Mouse (Mus musculus) midbrain, embryonic 11.5 days (tissue): Measurements from ENCODE around the gene Tcf12. TPM values are rescaled to one million over a fixed set of nuclear protein-coding genes. Genes with fewer than 3 reads are reported as not detected.

Experiments used
- ATAC-seq: fragments of 200-750 bp; cut with Nextera tagmentation; 2 replicates; pipeline ENCODE4 v1.8.0; 2017; ENCODE audit warnings: moderate TSS enrichment, moderate library complexity; ENCODE audit not compliant: low FRiP score
- DNase-seq: peaks from one replicate; pipeline ENCODE4 v3.0.0; 2015; ENCODE audit warnings: low spot score; ENCODE audit errors: missing footprints
- H3K27ac ChIP-seq: fragments of 300-500 bp; sonication (generic); 2 replicates; pipeline ENCODE4 v1.5.1; 2014; ENCODE audit warnings: low read depth, low read length
- H3K27me3 ChIP-seq: fragments of 300-500 bp; sonication (generic); 2 replicates; pipeline ENCODE4 v1.6.1; 2014; ENCODE audit warnings: mild to moderate bottlenecking, low read length, moderate library complexity, mixed read lengths; ENCODE audit not compliant: control insufficient read depth, insufficient read depth
- H3K36me3 ChIP-seq: fragments of 300-500 bp; sonication (generic); 2 replicates; pipeline ENCODE4 v1.6.1; 2014; ENCODE audit warnings: mild to moderate bottlenecking, low read length, moderate library complexity, mixed read lengths; ENCODE audit not compliant: control insufficient read depth, insufficient read depth
- H3K4me1 ChIP-seq: fragments of 300-500 bp; sonication (generic); 2 replicates; pipeline ENCODE4 v1.6.1; 2014; ENCODE audit warnings: low read length; ENCODE audit not compliant: control insufficient read depth, insufficient read depth
- H3K4me2 ChIP-seq: fragments of 300-500 bp; sonication (generic); 2 replicates; pipeline ENCODE4 v1.6.1; 2014; ENCODE audit warnings: mild to moderate bottlenecking, moderate library complexity
- H3K4me3 ChIP-seq: fragments of 300-500 bp; sonication (generic); 2 replicates; pipeline ENCODE4 v1.5.1; 2014; ENCODE audit warnings: low read depth, low read length
- H3K9ac ChIP-seq: fragments of 300-500 bp; sonication (generic); 2 replicates; pipeline ENCODE4 v1.6.1; 2014; ENCODE audit warnings: low read length
- H3K9me3 ChIP-seq: fragments of 300-500 bp; sonication (generic); 2 replicates; pipeline ENCODE4 v1.6.1; 2016; ENCODE audit warnings: low read length; ENCODE audit not compliant: control insufficient read depth
- WGBS: fragments of 180-500 bp; shearing (Covaris S2); extraction: QIAGEN DNeasy Blood & Tissue Kit; methylation state at CpG from one replicate; pipeline ENCODE4 v1.1.7; 2014; 5-methylcytosine and 5-hydroxymethylcytosine counted together
- polyA plus RNA-seq: library from polyadenylated mRNA; unstranded; fragments of >200 nt; fragmentation: Nextera tagmentation; extraction: Ambion mirVana; gene quantifications from 2 replicates; pipeline ENCODE4 v1.2.1, GENCODE M21; 2014

The Tcf12 gene
- polyA plus RNA-seq, 1 experiment from 2014 or later = 211 TPM

DNA sequence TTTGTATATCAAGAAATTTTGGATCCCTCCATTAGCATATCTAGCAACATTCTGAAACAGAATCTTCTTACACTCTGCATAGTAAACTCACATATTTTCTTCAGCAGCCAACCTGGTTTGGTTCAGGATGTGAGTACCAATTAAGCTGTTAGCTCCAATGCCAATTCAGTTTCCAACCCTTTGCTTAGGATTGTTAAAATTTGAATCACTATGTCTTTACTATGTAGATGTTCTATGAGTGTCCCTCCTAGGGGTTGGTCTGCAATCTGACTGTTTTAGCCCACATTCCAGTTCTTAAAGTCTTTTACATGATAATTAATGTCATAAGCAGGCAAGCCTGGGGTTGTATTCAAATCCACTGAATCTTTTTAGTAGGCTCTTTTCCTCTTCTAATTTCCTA, 71.5 kb downstream of the Tcf12 start:
- ATAC-seq (no peak), DNase-seq (no peak)
- no peak overlapping the region for H3K9ac ChIP-seq

DNA sequence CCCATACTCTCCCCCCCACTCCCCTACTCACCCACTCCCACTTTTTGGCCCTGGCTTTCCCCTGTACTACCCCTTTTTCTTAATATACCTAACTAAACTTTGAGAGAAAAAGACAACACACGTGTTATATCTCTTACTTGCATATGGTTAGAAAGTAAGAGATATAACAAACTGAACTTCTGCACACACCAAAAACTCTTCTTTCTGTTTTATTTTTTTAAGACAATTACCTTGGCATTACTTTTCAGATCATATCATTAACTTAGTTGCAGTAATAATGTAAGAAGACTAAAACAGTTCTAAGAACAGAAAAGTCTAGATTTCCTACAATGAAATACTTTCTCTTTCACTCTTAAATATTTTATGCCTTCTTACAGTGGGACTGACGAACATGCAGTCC, 72.3 kb downstream of the Tcf12 start:
- 92% methylated on average over 2 of the region's 2 CpGs for WGBS
- H3K36me3 ChIP-seq = no peaks in the 10 kb centered on the region
- no peak overlapping the region for H3K9ac ChIP-seq
- no peak overlapping the region for H3K27ac ChIP-seq
- no peak for ATAC-seq
- no peak for DNase-seq
- H3K27me3 ChIP-seq = no peaks in the 10 kb centered on the region
- H3K9me3 ChIP-seq = no peaks in the 10 kb centered on the region
- H3K4me3 ChIP-seq = no peak overlapping the region
- H3K4me1 ChIP-seq = peaks cover 8% of the 10 kb centered on the region; the same call in 1 of the 2 replicates
- no peak overlapping the region for H3K4me2 ChIP-seq

More for the DNA sequence above, 71.5 kb downstream of the Tcf12 start:
- Histone ChIP-seq H3K27ac (no peak overlapping the region), H3K36me3 (no peaks in the 10 kb centered on the region), H3K4me3 (no peak overlapping the region), H3K27me3 (no peaks in the 10 kb centered on the region), H3K4me1 (peaks cover 8% of the 10 kb centered on the region; the same call in 1 of the 2 replicates), H3K4me2 (no peak overlapping the region), H3K9me3 (no peaks in the 10 kb centered on the region)

DNA sequence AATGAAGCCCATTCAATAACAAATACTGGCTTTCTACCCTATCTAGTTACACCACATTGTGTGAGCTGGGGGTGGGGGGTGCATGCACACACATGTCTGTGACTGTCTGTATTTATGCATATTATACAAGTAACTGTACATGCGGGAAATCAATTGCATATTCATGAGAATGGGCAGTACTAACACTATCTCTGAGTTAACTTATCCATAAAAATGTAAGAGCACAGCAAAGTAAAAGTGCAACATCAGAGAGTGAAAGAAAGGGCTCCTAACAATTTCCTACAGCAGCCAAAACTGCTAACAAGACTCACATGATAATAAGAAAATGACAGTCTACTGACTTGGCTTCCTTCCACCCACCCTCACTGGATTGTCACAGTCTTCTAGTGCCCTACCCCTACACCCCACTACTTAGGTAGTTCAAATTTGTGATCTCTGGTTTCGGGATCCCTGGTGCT, 74.6 kb downstream of the Tcf12 start:
- Histone ChIP-seq H3K27ac (no peak overlapping the region), H3K9ac (no peak overlapping the region), H3K9me3 (no peaks in the 10 kb centered on the region), H3K4me3 (no peak overlapping the region), H3K4me1 (peaks cover 8% of the 10 kb centered on the region; the same call in 1 of the 2 replicates), H3K27me3 (no peaks in the 10 kb centered on the region), H3K4me2 (no peak overlapping the region), H3K36me3 (no peaks in the 10 kb centered on the region)
- DNase-seq = no peak
- no peak for ATAC-seq
- 73% methylated on average over 2 of the region's 2 CpGs for WGBS

DNA sequence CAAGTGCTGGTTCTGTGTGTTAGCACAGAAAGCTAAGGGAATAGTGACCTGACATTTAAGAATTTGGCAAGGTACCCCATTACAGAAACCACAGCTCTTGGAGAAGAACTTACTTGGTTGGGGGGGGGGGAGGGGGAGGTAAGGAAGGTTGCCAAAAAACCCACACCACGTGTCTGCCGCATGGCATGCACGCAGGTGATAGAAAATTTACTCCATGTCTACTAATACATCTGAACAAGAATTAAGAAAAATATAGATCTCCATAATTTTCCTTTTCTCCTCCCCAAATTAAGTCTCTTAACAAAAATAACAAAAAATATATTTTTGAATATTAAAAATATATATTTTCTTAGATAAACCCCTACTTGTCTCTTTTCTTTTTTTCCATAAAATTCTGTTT, 75.4 kb downstream of the Tcf12 start:
- 88% methylated on average over 3 of the region's 3 CpGs for WGBS
- ATAC-seq = no peak
- H3K4me2 ChIP-seq = no peak overlapping the region

DNA sequence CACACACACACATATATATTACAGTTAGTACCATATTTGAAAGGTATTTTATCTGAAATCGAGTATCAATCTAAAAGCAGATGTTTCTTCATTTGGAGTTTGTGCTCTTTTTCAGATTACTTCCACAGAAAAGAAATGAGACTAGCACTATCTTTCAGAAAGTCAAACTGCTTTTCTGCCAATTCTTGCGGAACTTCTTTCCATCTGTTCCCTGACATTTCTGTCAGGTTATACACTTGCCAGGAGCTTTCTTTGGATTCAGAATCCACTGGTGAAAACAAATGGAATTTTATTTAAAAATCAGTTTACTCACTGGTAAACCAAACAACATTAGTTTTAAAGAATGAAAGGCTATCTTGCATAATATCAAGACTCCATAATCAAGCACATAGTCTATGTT, 78.4 kb downstream of the Tcf12 start:
- ATAC-seq (no peak), DNase-seq (no peak)
- Histone ChIP-seq H3K9me3 (no peaks in the 10 kb centered on the region), H3K9ac (no peak overlapping the region), H3K4me1 (peaks cover 4% of the 10 kb centered on the region; the same call in 1 of the 2 replicates), H3K27ac (no peak overlapping the region), H3K36me3 (no peaks in the 10 kb centered on the region), H3K27me3 (no peaks in the 10 kb centered on the region), H3K4me2 (no peak overlapping the region), H3K4me3 (no peak overlapping the region)
- 94% methylated on average over 2 of the region's 2 CpGs for WGBS

More for the DNA sequence above, 75.4 kb downstream of the Tcf12 start:
- H3K27me3 ChIP-seq = no peaks in the 10 kb centered on the region
- H3K27ac ChIP-seq = no peak overlapping the region
- H3K4me3 ChIP-seq = no peak overlapping the region
- no peak overlapping the region for H3K9ac ChIP-seq
- peaks cover 8% of the 10 kb centered on the region; the same call in 1 of the 2 replicates for H3K4me1 ChIP-seq
- no peaks in the 10 kb centered on the region for H3K36me3 ChIP-seq
- H3K9me3 ChIP-seq = no peaks in the 10 kb centered on the region
- no peak for DNase-seq

DNA sequence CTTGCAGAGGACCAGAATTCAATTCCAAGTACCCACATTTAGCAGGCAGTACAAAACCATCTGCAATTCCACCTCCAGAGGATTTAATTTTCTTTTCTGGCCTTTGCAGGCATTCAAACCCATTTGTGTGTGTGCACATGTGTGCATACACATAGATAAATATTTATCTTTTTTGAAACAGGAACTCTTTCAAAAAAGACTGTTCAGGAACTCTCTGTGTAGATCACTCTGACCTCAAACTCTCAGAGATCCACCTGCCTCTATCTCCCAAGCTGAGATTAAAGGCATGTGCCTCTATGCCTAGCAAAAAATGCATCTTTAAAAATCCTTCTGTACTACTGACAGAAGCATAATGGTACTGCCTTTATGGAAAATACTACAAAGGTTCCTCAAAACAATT, 81.4 kb downstream of the Tcf12 start:
- H3K4me3 ChIP-seq = no peak overlapping the region
- no peak overlapping the region for H3K27ac ChIP-seq
- no peaks in the 10 kb centered on the region for H3K9me3 ChIP-seq
- no peak overlapping the region for H3K4me2 ChIP-seq
- no peaks in the 10 kb centered on the region for H3K36me3 ChIP-seq
- ATAC-seq (no peak), DNase-seq (no peak)
- H3K27me3 ChIP-seq = no peaks in the 10 kb centered on the region
- H3K9ac ChIP-seq = no peak overlapping the region
- no peaks in the 10 kb centered on the region for H3K4me1 ChIP-seq

DNA sequence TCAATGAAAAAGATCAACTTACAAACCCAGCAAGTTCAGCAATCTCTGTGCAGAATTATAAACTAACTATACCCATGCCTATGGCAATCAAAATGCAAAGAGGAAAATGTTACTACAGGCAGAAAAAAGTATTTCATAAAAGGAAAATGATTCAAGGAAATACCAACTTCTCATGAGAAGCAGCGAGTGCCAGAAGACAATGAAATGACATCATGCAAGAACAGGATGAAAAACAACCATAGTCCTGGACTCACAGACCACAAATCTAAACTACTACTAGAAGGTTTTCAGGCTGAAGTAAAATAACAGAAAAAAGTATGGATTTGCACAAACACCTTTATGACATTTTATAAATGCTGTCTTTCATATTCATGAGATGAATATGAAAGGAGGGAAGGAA, 82.1 kb downstream of the Tcf12 start:
- Histone ChIP-seq H3K36me3 (no peaks in the 10 kb centered on the region), H3K27ac (no peak overlapping the region), H3K4me1 (0 out of 2 replicates have a peak, but pooled peaks cover under 1% of the 10 kb centered on the region), H3K9me3 (no peaks in the 10 kb centered on the region), H3K4me2 (no peak overlapping the region), H3K4me3 (no peak overlapping the region), H3K9ac (no peak overlapping the region), H3K27me3 (no peaks in the 10 kb centered on the region)
- 97% methylated on average over 1 of the region's 1 CpGs for whole genome bisulfite sequencing
- DNase-seq (no peak), ATAC-seq (no peak)

DNA sequence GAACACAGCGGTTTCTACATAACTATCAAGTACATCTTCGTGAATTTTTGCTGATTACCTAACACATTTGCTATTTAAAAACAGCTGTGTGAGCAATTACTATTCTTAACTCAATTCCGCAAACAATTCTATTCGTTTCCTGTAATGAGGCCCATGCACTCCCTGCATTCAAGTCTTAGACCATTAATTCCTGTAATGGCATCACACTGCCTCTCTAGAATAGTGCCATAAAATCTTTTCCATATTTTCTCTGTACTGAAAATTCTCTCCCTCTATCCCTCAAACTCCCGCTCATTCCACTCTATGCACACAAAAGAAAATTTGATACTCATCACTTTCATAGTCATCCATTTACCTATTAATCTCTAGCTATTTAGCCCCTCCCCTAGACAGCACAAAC, 88.4 kb downstream of the Tcf12 start:
- DNase-seq (no peak), ATAC-seq (no peak)
- H3K27me3 ChIP-seq = no peaks in the 10 kb centered on the region
- no peak overlapping the region for H3K4me3 ChIP-seq
- no peaks in the 10 kb centered on the region for H3K9me3 ChIP-seq
- H3K4me1 ChIP-seq = peaks cover 3% of the 10 kb centered on the region; the same call in 1 of the 2 replicates
- 92% methylated on average over 5 of the region's 5 CpGs for WGBS
- no peak overlapping the region for H3K4me2 ChIP-seq
- no peak overlapping the region for H3K27ac ChIP-seq
- no peaks in the 10 kb centered on the region for H3K36me3 ChIP-seq
- H3K9ac ChIP-seq = no peak overlapping the region

DNA sequence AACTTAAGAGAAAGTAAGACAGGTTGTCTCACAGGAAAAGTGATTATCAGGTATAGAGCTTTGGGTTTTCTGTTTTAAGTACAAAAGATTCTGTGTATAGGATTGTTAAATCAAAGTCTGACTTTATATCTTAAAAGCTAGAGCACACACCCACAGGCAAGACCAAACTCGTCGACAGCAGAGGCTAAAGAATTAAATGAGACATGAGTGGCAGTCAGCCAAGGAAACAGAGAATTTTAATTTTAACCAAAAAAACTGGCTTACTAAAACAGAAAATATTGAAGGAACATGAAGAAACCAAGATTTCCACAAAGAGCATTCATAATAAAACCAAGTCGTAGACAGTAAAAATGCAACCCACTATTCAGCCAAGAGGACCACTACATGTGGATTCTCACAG, 90.2 kb downstream of the Tcf12 start:
- Histone ChIP-seq H3K9ac (no peak overlapping the region), H3K9me3 (no peaks in the 10 kb centered on the region), H3K27ac (no peak overlapping the region), H3K4me1 (peaks cover 3% of the 10 kb centered on the region; the same call in 1 of the 2 replicates), H3K27me3 (no peaks in the 10 kb centered on the region), H3K4me3 (no peak overlapping the region), H3K36me3 (no peaks in the 10 kb centered on the region), H3K4me2 (no peak overlapping the region)
- DNase-seq (no peak), ATAC-seq (no peak)
- 86% methylated on average over 3 of the region's 3 CpGs for WGBS

DNA sequence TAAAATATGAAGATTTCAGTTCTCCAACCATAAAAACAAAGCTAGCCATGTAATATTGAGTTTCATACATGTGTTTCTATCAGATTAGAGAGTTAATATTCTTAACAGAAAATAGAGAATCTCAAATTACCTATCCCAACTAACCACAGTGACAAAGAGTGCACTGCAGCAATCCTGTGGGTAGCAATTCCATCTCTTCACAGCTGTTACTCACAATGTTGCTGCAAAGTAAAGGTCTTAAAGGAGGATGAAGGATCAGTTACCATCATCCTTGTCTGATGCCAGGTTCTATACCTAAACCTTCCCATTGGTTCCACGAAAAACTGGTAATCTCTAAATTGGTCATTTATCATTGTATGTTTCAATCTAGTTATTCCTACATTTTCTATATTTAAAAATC, 95.7 kb downstream of the Tcf12 start:
- Histone ChIP-seq H3K4me3 (no peak overlapping the region), H3K4me2 (no peak overlapping the region), H3K27ac (no peak overlapping the region), H3K36me3 (no peaks in the 10 kb centered on the region), H3K27me3 (no peaks in the 10 kb centered on the region), H3K4me1 (no peaks in the 10 kb centered on the region; the same call in 1 of the 2 replicates), H3K9ac (no peak overlapping the region), H3K9me3 (no peaks in the 10 kb centered on the region)
- no peak for DNase-seq
- WGBS = 100% methylated on average over 1 of the region's 1 CpGs
- ATAC-seq = no peak
